Mouse (Mus musculus) T-helper 17 cell (primary cell): ENCODE data around the gene Zfp82.
"Not testable (repeated sequence)": the region's sequence is repeated elsewhere in the genome, so short reads cannot be mapped to it uniquely, and the experiment has no call there.

Experiments used
- in situ Hi-C, 2 experiments: fragments of 300-600 bp; cut with MboI, MseI; formaldehyde crosslinking; loops; 1 replicate in 1 of 2; 2 replicates in 1 of 2; pipeline ENCODE4 v1.15.1; 2025; ENCODE audit warnings: high pct_unique_total_duplicates in 2 of 2

Zfp82 gene

DNA sequence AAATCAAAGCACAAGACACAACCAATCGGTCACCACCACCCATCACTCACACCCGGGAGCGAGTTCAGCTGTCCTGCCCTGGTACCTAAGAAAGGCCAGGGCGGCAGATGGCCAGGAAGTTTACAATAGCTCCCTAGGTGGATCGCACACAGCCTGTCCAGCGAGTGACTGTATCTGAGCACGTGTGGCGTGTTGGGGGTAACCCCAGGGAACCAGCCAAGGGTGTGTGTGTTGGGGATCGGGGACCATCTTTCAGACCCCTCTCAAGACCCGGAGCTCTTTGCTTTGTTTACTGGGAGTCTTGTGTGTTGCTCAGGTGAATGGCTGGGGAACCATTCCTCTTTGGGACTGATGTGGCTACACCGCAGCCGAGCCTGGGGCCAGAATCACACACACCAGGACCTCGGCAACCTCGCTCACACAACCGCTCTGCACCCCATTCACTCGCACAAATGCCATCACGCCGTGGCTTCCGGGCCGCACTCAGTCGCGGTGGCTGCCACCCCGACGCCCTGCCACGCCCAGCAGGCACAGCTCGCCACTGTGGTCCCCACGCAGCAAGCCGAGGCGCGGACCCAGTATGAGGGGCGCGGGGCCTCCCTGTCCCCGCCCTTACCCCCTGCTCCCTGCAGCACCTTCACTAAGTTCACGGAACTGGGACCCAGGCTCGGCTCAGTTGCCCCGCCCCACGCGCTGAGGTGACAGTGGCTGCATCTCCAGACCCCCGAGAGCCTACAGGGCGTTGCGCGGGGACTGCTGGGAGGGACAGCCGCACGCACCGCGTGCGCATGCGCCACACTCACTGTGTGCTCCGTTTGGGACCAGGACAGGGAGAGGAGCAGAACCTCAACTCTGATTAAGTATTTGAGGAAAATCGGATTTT is at the start of gene Zfp82:
TSS of gene Zfp82 (minus strand) at position 755 of the 883 bp plus-strand sequence.
- in situ Hi-C loops: no loop called here

DNA sequence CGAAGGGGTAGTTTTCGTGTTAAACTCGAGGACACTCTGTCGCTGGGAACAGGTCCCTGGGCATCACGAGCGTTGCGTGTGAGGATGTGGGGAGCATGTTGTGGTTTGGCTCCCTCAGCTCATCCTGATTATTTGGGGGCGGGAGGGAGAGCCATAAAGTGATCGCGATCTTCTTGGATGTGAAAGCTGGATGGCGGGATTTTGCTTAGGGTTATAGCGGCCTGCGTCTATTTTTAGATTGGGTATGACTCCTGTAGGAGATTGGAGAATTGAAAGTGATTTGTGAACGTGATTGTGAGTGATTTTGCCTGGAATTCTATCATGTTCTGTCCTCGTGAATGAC is 49.5 kb upstream of the Zfp82 start:
- in situ Hi-C loops: no loop called here

DNA sequence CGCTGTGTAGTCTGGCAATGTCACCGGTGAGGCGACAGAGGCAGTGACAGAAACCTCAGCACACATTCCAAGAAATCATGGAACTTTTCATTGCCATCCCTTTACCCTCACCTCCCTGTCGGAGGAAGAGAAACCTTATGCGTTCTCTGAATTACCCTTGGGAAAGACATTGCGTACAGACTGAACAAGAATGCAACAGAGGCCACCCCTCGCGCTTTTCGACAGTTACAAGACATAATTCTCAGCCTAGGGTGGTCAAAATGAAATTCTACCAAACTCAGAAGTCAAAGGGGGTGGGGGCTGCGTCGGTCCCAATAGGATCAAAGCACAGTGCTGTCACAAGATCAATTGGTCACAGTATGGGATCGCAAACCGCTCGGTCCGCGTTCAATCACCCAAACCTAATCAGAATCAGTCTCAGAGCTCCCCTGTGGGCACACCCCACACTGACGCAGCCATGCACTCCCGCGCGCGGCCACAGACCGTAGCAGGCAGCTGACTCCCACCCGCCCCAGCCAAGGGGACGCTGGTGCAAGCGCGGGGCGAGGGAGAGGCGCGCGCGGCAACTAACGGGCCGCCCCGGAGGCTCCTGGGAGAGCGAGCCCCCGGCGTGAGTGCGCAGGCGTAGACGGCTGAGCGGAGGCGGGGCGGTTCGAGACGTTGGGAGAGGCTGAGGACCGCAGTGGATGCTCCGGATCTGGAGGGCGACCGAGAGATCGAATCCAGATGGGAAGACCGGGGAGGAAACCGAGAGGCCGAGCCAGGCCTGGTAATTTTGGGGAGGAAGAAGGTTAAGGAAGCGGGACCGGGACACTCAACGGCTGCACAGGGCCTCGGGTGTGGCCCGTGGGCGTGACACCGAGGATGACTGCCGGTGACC is 48.8 kb upstream of the Zfp82 start, which contains the start of gene Zfp382:
TSS of gene Zfp382 (plus strand) at position 635 of the 880 bp plus-strand sequence.
- in situ Hi-C loops: no loop called here

DNA sequence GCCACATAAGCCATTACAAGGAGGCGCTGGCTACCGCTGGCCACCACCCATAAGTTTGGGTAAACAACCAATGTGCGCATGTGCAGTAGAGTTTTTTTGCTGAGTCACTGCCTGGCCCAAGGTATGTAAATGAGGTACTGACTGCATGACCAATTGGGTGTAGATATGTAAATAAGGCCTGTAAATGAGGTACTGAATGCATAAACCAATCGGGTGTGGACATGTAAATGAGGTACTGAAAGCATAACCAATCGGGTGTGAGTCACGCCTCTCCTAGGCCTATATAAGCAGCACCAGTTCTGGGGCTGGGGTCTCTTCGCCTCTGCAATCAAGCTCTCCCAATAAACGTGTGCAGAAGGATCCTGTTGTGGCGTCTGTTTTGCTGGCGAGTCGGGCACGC is 45.2 kb upstream of the Zfp82 start:
- in situ Hi-C loops: not testable (repeated sequence)

DNA sequence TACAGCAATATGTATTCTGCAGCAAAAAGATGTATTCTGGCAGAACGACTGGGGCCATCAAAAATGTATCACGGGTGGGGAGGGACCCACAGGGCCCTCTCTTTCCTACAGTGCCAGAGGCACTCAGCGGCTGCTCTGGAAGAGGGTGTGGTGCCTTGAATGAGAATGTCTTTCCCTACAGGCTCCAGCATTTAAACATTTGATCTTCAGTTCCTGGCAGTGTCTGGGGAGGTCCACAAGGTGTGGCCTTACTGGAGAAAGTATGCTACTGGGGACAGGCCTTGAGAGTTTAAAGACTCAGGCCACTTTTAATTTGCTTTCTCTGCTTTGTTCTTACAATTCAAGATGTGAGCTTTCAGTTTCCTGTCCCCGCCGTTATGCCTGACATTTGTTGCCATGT is 43.4 kb upstream of the Zfp82 start:
- in situ Hi-C loops: no loop called here

DNA sequence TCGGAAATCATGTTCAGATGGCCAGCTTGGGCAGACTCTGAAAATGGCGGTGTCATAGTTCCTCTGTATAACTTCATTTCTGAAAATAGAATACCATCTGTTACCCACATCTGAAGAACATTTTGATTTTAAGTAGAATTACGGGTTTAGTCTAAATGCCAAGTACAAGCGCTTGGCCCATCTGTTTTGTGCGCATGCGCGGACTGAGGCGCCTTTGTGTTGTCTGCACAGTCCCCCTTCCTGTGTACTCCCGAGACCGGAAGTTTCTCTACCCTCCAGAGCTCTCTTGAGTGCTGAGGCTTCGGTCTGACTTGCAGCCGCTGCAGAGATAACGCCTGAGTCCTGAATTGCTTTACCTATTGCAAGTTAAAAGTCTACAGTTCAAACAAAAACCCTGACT is 26.6 kb upstream of the Zfp82 start:
- in situ Hi-C loops: loop anchor here in 1 of 2 experiments (10.0 kb wide), 1 partner anchor 456 kb away; the partner anchor contains the start of genes Hspb6, Lin37 and Proser3

DNA sequence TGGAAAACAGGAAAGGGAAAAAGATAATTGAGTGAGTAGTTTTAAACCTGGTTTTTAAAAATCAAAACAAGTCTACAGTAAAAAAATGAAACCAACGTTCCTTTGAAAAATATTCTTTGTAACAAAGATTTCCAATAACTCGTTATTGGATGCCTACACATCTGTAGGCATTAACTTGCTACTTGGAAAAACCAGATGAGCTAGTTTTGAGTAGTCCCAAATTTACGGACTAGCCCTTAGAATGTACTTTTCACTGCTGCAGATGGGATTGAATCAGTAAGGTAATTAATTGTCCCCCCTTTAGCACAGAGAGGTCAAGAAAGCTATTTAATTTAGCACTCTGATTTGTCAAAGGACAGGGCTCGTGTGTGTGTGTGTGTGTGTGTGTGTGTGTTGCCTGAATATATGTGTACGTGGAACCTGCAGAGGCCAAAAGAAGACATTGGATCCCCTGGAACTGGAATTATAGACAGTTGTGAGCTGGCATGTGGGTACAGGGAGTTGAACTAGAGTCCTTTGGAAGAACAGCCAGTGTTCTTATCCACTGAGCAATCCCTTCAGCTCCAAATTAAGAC is 22.9 kb upstream of the Zfp82 start:
- in situ Hi-C loops: loop anchor here in 1 of 2 experiments (10.0 kb wide), 1 partner anchor 459 kb away; the partner anchor contains the start of genes Hspb6, Lin37 and Proser3

DNA sequence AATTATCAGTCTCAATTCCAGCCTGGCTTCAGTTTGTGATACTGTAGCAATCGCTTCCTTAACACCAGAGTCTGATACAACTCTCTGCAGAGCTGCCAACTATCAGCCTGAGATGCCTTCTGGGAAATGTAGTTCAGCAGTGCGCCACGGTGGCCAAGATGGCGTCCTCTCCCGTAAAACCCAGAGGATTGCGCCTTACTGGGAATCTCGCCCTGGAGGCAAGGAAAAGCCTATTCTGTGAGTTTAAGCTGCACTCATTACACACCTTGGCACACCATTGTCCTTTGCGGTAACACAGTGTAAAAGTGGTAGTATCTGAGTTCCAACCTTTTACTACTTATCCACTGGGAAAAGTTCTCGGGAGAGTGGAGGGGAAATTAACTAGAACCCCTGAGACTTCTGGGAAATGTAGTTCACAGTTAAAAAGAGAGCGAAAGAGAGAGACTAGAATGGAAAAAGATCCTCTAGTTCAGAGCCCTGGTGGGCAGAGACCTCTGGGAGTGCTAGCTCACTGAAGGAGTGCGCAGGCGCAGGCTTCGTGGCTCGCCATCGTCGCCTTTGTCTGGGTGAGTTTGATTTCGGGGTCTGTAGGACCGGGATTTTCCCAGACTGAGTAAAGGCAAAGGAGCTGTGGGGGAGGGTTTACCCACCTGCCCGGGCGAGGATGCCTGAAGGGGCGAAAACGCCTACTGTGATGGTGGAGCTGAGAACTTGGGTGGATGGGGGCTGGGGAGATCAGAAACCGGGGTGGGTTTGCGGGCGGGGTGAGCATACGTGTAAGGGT is 22.1 kb upstream of the Zfp82 start, which contains the start of gene Zfp260:
TSS of gene Zfp260 (plus strand) at position 132 of the 784 bp plus-strand sequence.
- in situ Hi-C loops: loop anchor here in 1 of 2 experiments (10.0 kb wide), 1 partner anchor 460 kb away; the partner anchor contains the start of genes Hspb6, Lin37 and Proser3

DNA sequence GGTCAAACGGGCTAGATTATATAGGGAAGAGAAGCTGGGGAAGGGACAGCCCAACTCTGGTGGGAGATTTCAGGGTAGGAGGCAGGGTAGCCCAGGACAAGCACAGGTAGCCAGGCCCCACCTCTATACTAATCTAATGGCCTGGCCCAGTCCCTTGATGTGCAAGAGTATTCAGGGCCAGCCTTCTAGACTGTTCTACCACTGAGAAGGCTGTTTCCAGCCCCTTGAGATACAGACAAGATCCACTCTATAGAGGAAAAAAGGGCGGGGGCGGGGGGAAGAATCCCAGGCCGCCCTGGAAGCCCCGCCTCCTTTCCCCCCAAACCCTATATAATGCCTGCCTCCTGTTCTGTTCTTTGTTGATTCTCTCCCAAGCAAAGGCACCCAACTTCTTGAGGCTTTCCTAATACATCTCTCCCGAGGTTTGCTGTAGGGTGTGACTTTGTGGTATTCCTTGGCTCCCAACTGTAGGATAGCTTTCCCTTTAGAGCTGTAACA is 21.3 kb upstream of the Zfp82 start:
- in situ Hi-C loops: loop anchor here in 1 of 2 experiments (10.0 kb wide), 1 partner anchor 461 kb away; the partner anchor contains the start of genes Hspb6, Lin37 and Proser3

DNA sequence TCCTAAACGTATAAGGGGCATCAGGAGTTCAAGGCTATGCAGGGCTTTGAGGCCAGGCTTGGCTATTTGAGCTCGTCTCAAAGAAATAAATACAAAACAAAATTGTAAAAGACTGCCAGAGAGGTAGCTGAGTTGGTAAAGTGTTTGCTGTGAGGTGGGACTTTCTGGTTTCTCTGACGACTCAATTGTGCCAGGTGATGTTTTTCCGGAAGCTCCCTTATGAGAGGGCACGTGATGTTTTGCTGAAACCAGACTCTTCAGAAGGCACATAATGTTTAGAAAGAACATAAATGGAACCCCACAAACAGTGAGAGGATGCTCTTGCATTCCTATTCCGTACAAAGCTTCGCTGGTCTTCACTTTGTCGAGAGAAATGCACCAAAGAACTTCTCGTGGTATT is 20.0 kb upstream of the Zfp82 start:
- in situ Hi-C loops: loop anchor here in 1 of 2 experiments (10.0 kb wide), 1 partner anchor 462 kb away; the partner anchor contains the start of genes Hspb6, Lin37 and Proser3

DNA sequence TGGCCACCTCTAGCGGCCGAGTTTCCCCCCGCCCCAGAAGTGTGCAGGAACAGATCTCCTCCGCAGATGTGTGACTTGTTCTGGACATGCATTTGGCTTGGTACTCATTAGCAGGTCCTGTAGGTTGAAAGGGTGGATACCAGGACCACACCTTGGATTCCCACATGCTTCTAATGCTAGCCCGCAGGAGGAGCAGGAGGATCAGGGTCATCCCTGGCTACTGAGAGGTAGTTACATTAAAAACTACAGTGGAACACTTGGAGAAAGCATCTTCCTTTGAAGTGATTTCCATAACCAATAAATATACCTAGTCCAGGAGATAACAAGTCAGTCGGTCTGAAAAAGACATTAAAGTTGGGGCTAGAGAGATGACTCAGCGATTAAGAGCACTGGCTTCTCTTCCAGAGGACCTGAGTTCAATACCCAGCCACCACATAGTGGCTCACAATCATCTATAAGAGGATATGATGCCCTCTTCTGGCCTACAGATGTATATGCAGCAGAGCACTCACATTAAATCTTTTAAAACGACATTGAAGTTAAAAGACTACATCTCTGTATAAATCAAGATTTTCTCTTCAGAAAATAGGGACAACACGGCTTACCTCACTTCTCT is 18.4 kb upstream of the Zfp82 start:
- in situ Hi-C loops: loop anchor here in 1 of 2 experiments (10.0 kb wide), 1 partner anchor 464 kb away; the partner anchor contains the start of genes Hspb6, Lin37 and Proser3

DNA sequence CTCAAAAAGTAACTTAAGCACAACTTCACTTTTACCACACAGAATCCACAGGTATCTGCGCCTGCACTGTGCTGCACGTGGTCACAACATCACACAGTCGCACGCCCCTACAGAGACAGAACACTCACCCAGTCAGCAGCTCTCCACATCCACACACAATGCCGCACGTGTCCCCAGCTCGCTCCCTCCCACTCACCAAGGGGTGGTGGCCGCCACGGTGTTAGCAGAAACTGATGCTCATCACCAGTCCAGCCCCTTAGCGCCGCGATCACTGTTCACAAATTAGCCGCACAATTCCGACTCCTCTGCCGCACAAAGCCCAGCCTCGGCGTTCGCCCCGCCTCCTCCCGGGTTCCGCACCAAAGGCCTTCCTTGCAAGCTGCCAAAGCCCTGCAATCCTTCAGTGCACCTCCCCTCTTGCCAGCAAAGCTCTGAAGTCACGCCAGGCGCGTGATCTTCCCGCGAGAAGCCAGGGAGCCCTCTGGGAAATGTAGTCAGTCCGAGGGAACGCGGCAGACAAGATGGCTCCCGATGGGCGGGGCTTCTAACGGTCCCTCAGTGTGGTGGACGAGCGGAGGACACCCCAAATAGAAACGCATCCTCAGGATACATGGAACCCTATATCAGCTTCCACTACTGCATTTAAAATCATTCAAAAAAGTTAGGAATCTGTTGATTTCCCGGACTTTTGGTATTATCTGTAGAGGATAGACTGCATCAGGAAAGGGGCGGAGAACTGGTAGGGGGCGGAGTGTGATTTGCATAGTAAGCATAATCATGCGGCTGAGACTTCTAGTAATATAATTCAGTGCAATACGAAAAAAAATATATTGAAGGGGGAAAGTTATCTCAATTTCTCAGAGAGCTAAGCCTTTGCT is 17.6 kb upstream of the Zfp82 start, which contains the start of the genes Gm26920 and Zfp566:
TSS of gene Gm26920 (minus strand) at position 319 of the 878 bp plus-strand sequence.
TSS of gene Zfp566 (minus strand) at position 436 of the 878 bp plus-strand sequence.
- in situ Hi-C loops: loop anchor here in 1 of 2 experiments (10.0 kb wide), 1 partner anchor 464 kb away; the partner anchor contains the start of genes Hspb6, Lin37 and Proser3

DNA sequence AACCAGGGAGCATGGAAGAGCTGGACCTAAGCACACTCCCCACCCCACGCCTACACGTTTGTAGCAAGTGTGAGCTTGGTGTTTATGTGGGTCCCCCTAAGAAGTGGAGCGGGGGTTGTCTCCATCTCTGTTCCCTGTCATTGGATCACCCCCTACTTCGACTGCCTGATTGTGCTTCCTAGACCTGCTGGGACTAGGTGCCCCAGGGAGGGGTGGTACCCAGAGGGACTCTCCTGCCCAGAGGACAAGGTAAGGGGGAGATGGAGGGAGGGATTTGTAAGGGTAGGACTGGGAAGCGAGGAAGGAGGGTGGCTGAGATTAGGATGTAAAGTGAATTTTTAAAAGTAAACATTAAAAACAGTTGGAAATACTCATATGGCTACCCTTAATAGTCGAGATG is 16.7 kb upstream of the Zfp82 start:
- in situ Hi-C loops: no loop called here

DNA sequence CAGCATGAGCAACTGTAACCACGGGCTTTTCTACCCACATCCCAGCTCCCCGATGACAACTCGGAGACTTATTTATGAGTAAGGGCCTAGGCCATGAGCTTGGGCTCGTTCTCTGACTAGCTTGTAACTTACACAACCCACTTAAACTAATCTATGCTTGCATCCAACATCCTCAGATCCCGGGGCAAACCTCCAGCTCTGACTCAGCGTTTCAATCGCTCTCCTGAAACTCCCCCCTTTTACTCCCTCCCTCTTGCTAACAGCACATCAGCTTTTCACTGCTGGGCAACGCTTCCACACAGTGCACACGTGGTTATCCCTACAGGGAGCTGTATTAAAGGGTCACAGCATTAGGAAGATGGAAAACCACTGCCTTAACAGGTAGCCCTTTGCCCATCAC is 13.8 kb upstream of the Zfp82 start:
- in situ Hi-C loops: no loop called here

DNA sequence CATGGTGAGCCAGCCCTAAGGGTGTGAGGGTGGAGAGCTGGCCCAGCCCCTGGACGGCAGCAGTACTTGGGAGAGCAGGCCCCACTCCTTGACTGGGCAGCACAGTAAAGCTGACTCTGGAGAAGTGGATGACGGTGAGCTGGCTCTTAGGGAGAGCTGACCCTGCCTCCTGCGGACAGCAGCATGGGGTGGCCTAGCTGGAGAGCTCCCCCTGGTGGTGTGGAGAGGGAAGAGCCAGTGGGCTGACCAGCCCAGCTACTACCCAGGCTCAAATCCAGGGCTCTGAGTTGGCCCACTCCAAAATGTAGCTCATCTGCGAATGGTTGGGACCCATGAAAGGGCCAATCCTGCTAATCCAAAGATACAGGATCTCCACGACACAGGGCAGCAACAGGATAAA is 8.1 kb downstream of the Zfp82 start:
- in situ Hi-C loops: no loop called here

DNA sequence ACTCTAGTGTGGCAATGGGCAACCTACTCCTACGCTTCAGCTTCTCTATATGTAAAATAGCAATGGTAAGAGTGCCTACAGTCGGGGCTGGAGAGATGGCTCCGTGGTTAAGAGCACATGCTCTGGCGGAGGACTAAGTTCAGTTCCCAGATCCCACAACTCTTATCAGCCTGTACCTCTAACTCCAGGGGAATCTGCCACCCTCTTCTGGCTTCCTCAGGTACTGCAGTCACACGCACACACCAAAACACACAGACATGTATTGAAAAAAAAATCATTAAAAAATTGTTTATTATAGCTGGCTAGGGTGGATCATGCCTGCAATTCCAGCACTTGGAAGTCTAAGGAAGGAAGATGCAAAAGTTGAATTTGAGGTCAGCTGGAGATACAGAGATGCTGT is 10.2 kb downstream of the Zfp82 start:
- in situ Hi-C loops: no loop called here

DNA sequence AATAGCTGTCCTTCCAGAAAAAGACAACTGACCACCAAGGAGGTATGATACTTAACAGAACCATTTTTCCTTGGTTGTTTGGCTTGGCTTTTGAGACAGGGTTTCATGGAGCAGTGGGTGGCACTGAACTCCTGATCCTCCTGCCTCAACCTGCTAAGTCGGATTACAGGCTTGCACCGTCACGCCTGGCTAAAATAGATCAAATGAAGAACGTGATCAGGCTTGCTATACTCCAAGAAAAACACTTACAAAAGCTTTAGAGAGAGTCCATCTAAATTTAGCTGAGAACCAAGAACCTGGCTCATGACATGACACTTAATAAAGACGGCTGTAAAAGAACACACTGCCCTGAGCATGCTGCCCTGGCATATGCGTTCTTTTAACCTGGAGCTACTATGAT is 12.4 kb downstream of the Zfp82 start:
- in situ Hi-C loops: no loop called here

DNA sequence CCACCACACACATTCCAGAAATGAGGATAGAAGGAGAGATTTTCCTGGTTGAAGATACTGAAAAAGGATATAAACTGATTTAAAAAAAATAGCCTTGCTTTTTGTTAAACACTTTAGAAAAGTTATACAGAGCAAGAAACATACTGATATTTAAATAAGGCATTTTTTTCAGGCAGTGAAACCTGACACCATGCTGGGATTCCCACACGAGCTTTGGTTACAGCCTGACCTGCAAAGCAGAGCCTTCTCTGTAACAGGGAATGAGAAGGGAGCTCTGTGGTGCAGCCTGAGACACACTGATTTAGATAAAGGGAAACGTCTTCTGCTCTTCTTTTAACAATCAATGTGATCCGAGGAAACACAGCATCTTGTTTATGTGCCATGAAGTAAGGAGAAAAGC is 19.1 kb downstream of the Zfp82 start:
- in situ Hi-C loops: no loop called here
